Mouse (Mus musculus) MEL-GATA-1-ER (cell line): ENCODE measurements around the gene Gm17469.
"Not testable (repeated sequence)": the region's sequence is repeated elsewhere in the genome, so short reads cannot be mapped to it uniquely, and the experiment has no call there.

Experiments
- DNase-seq: peaks from one replicate; pipeline ENCODE4 v3.0.0-alpha.2; 2012; ENCODE audit warnings: low read depth; ENCODE audit errors: extremely low read depth

Gm17469 gene

GRCm38 (mm10) chrX:124629593-124629992, at the start of gene Gm17469:
Gene Gm17469 (plus strand): TSS chrX:124629893.
- DNase-seq: not testable (repeated sequence)
